Mouse (Mus musculus): Measurements from ENCODE around the gene Sorcs3. TPM values are rescaled to one million over a fixed set of nuclear protein-coding genes. Genes with fewer than 3 reads are reported as not detected.

Sorcs3 gene
- polyA plus RNA-seq, 1 experiment, result 0.20 TPM

DNA sequence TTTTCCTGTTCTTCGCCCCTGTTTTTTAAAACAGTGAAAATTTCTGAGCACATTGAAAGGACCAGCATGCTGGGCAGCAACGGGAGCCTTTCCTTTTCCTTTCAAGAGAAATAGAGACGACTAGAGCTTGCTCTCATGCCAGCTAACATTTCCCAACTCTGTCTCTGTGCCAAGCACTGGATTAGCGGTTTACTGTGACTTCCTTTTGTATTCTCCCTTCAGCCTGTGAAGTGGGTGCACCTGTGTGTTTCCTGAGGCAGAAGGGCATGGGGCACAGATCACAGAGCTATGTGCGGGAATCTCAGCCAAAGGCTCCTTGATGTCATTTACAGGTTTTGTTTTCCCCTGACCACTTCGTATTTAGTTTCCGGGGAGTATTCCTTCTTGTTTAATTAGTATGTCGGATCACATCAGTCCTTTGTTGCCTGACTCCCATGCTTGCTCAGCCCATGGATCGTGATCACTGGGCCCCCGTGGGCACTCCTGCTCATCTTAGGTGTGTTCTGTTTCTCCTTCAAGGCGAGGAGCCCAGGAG lies 172.2 kb downstream of the Sorcs3 start:
- DNase-seq (ENCODE audit: low read depth), result peak; percentile 80

DNA sequence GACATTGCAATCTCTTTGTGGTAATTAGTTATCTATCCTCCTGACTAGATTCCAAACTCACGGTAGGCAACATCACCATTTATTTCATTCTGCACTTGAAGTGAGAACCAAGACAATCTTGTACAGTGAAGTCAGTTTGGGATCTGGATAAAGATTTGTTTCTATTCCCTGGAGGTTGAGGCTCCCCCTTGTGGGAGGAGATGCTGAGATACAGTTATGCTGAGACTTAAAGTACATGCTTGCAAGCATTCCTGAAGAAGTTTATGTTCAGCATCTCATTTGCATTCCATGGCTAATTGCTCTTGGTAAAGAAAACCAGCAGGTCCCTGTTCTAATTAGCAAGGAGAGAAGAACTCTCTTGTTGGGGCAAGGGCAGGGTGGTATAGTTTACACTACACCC lies 185.7 kb downstream of the Sorcs3 start:
- DNase-seq (ENCODE audit: low read depth), result no peak

DNA sequence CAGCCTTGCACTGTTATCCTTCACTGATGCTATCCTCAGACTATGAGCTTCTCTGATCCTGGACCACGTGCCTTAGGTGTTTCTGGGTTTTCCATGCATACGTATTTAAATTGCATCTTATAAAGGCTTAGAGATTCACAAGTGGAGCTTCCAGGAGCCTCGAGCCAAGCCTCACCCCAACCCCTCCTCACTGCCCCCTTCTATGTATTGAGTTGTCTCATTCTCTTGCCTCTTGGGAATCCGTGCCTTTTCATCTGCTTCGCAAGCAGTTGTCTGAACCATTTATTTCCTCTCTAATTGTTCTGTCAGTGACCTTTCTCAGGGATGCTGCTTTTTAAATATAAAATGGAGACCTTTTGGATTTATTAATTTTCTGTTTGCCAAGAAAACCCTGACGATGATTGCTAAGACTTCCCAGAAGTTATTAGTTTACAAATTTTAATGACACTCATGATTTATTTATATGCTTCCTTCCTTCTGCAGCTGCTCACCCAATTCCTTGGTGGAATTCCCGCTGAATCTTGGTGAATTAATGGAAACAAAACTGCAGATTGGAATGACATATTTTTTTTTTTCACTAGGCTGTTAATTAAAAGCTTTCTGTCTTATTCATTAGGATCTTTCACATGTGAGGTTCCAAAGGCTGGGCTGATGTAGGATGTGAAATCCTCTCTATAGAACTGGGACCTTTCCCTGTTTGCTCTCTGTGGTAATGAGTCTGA lies 199.1 kb downstream of the Sorcs3 start:
- DNase-seq (ENCODE audit: low read depth), result no peak

DNA sequence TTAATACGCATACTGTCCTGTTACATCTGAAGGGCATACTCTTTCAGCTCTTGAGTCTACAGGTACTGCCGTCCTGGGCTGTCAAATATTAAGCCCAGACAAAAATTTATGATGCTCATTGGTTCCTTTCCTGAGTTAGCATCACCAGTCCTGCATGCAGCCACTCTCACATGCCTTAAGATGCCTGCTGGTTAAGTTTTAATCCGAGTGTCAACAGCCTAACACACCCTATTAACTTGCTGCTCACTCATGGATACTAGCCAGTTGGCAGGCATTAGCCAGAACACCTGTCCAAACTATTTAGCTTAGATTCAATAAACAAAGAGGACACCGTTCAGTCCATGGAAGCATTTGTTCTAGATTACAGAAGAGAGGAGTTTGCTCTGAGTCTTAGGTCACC lies 202.4 kb downstream of the Sorcs3 start:
- DNase-seq (ENCODE audit: low read depth), result no peak

DNA sequence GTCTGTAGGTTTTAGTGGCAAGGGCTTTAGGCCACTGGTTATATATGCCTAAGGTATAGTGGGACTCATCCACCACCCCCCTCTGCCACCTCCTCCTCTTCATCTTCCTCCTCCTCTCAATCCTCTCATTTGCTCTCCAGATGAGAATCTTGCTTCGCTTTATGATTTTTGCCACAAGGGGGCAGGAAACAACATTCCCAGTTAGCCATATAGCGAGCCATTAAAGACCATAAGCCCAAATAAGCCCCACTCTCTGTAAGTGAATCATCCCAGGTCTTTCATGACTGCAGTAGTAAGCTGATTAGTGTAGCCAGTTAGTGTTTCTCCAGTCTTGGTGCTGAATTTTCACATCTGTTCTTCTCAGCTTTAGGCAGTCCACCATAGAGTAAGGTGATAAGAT lies 205.5 kb downstream of the Sorcs3 start:
- no peak for DNase-seq (ENCODE audit: low read depth)

DNA sequence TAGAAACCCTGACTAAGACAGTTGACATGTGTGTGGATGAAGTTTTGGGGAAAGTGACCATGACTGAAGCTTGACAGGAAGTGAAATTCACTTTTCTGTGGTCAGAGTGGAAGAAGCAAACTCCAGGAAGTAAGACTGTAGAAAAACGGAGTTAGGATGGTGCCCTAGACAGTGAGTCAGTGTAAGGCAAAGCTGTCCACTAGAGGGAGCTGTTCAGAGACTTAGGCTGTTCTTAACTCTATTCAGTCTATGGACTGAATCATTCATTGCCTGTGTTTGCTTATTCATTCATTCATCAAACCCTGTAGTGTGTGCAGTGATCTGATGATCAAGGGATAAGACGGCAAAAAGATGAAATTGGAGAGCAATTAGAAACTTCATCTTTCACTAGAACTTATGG lies 208.0 kb downstream of the Sorcs3 start:
- DNase-seq (ENCODE audit: low read depth), result no peak

DNA sequence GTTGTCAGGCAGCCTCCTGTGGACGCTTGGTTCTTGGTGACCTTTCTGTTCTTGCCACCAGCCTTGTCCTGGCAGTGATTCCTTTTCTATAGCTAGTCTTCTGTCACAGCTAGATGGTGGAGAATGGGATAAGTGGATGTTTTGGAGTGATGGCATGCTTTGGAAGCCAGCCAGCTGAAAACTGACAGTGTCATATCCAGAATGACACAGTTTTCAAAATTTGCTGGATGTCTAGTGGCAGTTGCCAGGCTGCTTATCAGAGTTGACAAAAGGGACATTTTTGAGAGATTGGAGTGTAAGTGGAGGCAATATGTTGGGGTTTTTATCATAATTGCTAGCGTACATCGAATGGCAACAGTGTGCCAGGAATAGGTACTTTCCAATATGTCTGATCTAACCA lies 212.5 kb downstream of the Sorcs3 start:
- no peak for DNase-seq (ENCODE audit: low read depth)

DNA sequence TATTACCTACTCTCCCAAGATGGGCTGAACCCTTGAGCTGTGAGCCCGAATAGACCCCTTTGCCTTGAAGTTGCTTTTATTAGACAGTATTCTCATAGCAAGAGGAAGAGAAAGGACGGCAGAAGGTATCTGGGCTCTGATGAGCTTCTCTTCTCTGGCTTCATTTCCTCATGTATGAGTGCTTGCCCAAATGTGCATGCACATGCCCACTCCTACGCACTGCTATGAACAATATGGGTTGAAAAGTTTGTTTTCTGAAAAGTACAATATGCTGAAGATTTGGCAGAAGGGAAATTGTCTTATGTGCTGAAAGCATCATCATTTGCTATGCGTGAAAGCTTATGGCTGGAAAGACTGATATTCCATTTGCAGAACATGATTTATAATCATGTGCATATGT lies 223.4 kb downstream of the Sorcs3 start:
- DNase-seq (ENCODE audit: low read depth), result no peak

DNA sequence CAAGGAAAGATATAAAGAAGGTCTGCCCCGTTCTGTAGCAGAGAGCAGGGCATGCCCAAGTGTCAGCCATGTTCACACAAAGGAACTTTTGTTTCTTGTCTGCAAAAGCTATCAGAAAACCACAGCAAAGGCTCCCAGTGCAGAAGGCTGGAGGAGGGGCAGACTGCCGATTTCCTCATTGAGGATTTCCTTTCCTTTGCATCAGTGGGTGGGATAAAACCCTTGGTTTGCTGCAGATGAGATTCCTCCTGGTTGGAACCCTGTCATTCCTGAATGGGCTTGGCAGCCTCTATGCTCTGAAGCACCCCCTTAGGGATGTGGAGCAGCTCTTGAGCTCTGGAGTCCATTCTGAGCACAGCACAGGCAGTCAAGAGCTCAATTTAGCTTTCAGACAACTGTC lies 223.9 kb downstream of the Sorcs3 start:
- no peak for DNase-seq (ENCODE audit: low read depth)

DNA sequence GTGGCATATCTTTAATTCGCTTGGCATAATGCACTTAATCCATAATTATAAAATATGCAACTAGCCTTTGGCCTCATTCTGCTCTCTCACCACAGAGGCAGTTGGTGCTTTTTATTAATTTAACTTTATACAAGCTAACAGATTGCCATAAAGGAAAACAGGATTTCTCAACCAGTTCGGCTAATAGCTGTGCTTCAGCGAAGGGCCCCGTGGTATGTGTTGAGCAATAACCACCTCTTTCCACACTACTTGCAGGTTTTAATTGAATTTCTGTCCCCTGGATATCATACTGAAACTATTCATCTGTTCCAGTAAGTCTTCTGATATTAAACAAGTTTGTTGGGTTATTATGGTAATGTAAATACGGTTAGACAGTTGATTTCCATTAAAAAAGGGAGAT lies 224.5 kb downstream of the Sorcs3 start:
- no peak for DNase-seq (ENCODE audit: low read depth)

DNA sequence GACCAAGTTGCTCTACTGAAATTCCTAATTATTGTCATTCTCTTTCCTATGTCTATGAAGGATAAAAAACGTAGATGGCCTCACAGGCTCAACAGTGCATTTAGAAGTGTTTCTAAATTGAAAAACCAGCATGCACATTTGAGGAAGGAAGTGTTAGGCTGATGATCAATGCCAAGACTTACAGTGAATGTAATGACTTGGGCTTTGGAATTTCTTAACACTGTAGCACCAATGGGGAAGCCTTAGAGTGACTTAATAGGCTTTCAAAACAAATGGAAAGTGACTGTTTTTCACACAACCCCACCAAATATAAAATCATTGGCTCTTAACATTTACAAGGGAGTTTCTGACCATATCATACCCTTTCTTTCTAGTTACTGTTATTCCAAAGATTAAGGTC lies 232.6 kb downstream of the Sorcs3 start:
- no peak for DNase-seq (ENCODE audit: low read depth)

DNA sequence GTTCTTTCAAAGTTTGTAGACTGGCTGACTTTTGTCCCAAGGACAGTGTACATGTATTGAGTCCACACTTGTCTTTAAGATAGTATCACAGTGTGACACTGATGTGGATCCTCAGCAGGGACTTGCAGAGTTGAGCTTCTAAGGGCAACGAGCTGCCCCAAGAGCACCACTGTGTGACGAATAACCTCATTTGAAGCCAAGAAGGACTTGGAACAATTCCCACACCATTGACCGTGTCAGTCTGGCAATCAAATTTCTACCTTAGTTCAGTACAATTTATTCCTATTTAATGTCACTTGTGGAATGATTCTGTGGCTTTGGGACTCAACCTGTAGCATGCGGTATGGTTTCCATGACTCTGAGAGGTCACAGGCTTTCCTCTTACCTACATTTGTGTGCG lies 255.3 kb downstream of the Sorcs3 start:
- no peak for DNase-seq (ENCODE audit: low read depth)

DNA sequence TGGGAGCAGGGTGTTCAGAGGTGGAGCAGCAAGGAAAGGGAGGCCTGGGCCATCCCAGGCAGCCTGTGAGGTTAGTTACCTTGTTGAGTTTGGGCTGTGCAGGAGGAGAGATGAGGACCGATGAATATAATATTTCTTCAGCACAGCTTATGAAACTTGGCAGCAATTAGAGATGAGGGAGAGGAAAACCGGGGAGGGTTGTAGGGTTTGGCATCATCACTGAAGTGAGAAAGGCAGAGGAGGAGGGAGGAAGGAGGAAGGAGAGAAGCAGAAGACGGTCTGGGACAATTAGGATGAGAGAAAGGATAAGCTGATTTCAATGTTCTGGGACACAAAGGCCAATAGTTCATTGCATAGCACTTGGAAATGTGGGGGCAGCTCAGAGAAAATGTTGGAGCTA lies 256.6 kb downstream of the Sorcs3 start:
- no peak for DNase-seq (ENCODE audit: low read depth)

DNA sequence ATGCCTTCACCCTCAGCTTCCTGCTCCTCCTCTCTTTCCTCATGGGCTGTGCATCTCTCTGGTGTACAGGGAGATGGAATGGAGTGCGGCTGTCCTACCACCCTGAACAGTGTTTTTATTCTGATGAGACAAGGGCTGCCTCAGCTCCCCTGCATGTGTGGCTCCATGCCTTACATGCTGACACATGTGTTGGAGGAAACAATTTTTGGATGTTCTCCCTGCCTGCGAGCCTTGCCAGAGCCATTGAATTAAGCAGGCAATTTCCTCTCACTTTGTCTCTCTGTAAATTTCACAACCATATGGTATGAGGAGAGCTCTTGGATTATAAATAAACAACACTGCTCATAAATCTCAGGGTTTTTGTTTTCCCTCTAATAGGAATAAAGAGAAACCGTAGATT lies 257.7 kb downstream of the Sorcs3 start:
- peak; percentile 23 for DNase-seq (ENCODE audit: low read depth)

DNA sequence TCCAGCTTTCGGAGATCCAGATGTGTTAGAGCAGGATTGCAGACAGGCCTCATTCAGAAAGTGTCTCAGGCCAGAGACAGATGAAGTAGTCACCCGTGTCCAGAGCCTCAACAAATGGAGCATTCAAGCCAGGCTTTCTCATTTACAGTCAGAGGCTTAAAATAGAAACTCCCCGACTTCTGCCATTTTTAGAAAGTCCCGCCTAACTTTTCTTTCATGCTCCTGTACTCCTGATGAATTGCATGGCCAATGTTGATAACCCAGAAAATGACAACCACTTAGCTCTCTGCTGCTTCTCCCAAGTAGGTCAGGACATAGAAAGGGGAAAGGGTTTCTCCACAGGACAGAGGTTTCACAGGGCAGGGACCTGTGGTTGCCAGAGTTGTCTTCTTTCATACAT lies 261.6 kb downstream of the Sorcs3 start:
- DNase-seq (ENCODE audit: low read depth), result no peak

DNA sequence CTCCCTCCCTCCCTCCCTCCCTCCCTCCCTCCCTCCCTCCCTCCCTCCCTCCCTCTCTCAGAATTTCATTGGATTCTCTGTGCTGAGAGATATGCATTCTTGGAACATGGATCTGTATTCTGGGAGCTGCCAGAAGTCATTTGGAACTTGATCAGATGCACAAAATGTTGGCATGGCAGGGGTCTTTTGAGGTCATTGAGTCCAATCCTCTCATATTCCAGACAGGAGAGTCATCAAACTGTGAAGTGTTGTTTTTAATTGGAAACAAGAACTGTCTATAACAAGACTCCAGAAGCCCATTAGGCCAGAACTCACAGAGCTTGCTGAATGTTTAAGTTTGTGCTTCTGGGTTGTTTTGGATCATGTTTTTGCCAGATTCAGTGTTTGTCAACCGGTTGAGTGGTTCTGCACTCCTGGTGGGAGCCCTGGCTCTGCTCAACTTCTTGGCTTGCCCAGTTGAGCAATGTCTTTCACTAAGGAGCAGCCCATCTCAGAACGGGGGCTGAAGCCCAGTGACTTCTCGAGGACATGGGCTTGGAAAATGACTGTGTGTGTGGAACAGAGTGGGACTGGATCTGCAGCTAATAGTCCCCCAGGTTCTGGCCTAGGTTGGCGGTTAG lies 264.1 kb downstream of the Sorcs3 start:
- no peak for DNase-seq (ENCODE audit: low read depth)

DNA sequence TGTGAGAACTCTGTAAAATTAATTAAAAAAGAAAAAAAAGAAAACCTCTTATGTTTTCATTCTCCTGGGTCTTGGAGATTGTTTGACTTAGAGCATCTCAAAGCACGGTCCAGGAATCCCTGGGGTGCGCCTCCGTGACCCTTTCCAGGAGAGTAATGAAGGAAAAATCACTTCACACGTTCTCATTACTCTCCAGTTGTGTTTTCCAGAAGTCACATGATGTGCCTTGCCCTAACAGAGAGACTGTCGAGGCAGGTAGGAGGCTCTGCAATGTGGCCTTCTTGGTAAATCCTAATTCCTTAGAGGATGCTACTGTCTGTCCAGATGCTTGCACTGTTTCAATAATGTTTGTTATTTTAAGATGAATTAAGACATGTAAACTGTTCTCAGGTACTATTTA lies 266.1 kb downstream of the Sorcs3 start:
- no peak for DNase-seq (ENCODE audit: low read depth)

DNA sequence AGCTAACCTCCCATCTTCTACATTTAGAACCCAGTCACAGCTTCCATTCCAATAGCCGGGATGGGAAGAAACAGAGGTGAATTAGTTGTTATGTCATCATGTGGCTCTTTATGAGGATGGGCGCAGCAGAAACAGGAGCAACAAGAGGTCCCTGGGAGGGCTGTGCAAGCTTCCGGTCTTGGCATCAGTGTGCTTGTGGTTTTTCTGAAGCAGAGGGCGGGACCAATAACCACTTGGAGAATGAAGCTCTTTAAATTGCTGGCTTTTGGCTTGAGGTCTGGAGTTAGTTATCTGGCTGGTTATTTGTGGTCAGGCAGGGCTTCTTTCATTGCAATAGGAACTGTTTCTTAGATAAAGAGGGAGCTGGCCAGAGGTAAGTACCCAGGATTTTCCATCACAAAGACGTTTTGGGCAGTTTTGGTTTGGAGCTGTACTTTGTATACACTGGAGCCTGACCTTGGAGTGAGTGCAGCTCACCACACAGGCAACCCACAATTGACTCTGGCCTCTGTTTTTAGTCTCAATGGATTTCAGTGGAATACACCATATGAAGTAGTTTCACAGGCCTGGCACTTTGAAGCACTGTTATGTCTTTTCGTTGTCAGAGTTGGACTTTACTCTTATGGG lies 270.1 kb downstream of the Sorcs3 start:
- DNase-seq (ENCODE audit: low read depth), result no peak

DNA sequence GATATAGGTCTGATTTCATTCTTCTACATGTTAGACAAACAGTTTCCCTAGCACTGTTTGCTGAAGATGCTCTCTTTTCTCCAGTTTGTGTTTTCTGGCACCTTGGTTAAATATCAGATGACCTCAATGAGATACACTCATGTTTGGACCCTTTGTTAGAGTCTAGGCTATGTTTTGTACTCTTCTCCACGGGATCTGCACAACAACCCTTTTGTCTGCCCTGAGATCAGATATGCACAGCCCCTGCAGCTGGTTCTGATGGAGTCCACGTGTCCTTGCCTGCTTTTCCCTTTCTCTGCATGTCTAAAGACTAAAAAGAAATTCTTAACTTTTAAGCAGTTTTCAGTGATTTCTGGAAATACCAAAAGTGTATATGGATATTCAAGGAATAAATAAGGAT lies 273.0 kb downstream of the Sorcs3 start:
- no peak for DNase-seq (ENCODE audit: low read depth)

DNA sequence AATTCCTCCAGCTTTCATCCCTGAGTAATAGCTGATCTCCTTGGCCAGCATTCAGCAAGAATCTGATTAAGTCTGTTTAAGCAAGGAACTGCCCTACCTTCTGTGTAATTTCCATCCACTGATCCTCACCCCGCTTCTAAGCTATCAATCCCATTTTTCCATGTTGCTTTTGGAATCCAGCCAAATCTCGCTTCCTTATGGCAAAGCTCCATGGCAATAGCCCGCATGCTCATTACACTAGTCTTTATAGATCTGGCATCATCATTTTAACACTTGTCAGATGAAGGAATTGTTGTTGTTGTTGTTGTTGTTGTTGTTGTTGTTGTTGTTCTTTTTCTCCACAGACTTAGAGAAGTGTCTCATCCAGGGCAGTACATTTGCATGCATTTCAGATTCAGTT lies 277.1 kb downstream of the Sorcs3 start:
- no peak for DNase-seq (ENCODE audit: low read depth)

DNA sequence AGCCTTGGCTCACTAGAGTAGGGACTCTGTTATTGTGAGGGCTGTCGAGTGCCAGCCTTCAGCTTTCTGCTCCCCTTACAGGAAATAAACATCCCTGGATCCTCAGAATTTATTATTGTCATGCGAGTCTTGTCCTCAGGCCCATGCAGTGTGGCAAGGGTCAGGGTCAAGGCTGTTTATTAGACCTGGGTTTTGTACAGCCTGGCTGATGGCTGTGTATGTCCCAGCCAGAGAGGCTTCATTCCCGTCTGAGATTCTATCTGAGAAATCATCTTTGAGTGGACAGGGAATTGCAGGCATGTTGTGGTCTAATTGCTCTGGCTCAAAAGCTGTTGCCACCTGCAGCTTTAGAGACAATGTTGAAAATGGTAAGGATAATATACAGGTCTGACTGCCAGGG lies 285.3 kb downstream of the Sorcs3 start:
- no peak for DNase-seq (ENCODE audit: low read depth)

DNA sequence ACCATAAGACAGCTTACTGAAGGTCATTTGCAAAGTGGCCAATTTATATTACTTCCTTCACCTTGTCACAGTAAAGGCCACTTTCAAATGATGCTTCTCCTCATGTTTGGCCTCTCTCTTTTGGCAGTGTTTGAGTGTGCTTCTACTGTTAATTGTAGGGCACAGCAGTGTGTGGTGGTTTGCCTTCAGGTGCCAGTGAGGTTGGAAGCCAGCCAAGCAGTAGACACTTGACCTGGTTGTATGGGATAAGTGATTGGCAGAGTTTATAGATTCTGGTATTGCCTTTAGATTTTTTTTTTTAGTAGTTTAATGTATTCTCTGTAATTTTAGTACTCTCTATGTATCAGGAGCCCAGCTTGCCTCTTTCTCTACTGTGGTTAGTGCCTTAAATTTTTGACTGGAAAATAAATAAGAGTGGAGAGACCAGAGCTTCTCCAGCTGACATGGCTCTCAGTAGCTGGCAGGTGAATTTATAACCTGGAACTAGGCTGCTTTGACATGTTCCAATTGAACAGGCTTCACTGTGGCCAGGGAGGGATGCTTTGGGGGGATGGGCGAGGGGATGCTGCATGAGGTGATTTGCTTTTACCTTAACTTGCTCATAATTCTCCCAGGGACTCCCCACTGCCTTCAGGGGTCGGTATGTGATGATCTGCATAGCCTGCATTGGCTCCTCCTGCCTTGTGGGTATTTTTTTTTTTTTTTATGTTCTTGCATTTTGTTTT lies 298.2 kb downstream of the Sorcs3 start:
- DNase-seq (ENCODE audit: low read depth), result no peak

DNA sequence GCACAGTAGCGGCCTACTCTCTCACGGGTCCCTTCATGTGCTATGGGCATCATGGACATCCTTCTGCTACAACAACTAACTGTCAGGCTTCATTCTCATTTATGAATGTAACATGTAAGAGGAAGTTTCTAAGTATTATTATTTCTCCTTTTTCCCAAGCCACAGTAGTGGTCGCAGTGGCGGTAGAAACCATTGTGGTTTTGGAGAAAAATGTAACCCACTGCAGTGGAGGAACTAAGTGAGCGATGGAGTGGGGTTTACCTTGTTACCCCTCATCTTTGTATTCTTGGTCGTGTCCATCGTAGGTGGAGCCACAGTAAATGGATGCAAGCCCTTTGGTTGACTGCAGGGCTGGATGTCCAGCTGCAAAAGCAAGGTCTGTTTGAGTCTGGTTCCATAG lies 318.0 kb downstream of the Sorcs3 start:
- no peak for DNase-seq (ENCODE audit: low read depth)
